ENCODE assay signal across 23 mouse cellular contexts in genomic region chr3:101939865-101940264, GRCm38 (mm10). TPM values are rescaled to one million over a fixed set of nuclear protein-coding genes. Genes with fewer than 3 reads are reported as not detected.
DNase-seq lines count a peak whose midpoint lies in the region; ATAC-seq and TF ChIP-seq lines count a peak whose summit lies in the region.
"Had no signal": no experiment of that assay in that cellular context is flagged by ENCODE, and none has a peak within 500 bp of the region (broad histone marks: within the 10 kb centered on the region; RNA-seq: fewer than 3 reads in every experiment).

No protein-coding gene starts in this region.

- peak; percentile 92 for DNase-seq in liver, adult 2 months (ENCODE audit: extremely low read depth, low read depth, low spot score)
- no peak for DNase-seq in liver, embryonic 11.5 days (ENCODE audit: low spot score)
- DNase-seq in lung, adult 18-20 months: peak; percentile 42 to 80
- DNase-seq in lung, postnatal 0 days (ENCODE audit: low spot score): peak; percentile 84
- peak; percentile 83 for DNase-seq in lung, postnatal 36 days
- DNase-seq in right cerebral cortex, postnatal 14 days: no peak
- no peak for DNase-seq in urinary bladder, adult 2 months (ENCODE audit: low spot score)
- no peak for DNase-seq in cerebellum, adult 9-11 months
- DNase-seq: adrenal gland, postnatal 10 days; B cell, adult 2 months; cerebellum, adult 11-12 months; cerebellum, adult 9-10 months; cerebellum, postnatal 36 days; forebrain, postnatal 0 days; gastrocnemius, postnatal 14 days; heart, adult 2 months had no signal

- no peak for TF ChIP-seq CTCF in liver, adult 2 months (IDR thresholded peaks at IDR 0.05; ENCODE audit: low read depth, low read length)
- no peak for TF ChIP-seq CTCF in lung, postnatal 0 days (IDR thresholded peaks at IDR 0.05)

- peak overlapping the region; percentile 64 for H3K27ac ChIP-seq in liver, adult 2 months (replicated peaks; ENCODE audit: insufficient read depth, low read depth, low read length)
- H3K27ac ChIP-seq in liver, embryonic 11.5 days (ENCODE audit: low read depth, low read length): no peak overlapping the region
- no peak overlapping the region; the same call in 1 of the 2 replicates for H3K27ac ChIP-seq in lung, postnatal 0 days (ENCODE audit: low read length)
- H3K27ac ChIP-seq: embryonic facial prominence, embryonic 13.5 days; forebrain, embryonic 12.5 days; heart, adult 2 months; heart, embryonic 15.5 days; hindbrain, embryonic 10.5 days had no signal

- ATAC-seq in liver, embryonic 11.5 days (replicated peaks; ENCODE audit: low FRiP score): no peak
- peak; percentile 91 for ATAC-seq in lung, postnatal 0 days
- ATAC-seq: CD4-positive, CD25-positive, alpha-beta regulatory T cell, adult 4 months; forebrain, postnatal 0 days had no signal

- H3K4me1 ChIP-seq in liver, adult 2 months (ENCODE audit: control insufficient read depth, insufficient read depth, low read length): 0 out of 2 replicates have a peak, but pooled peaks cover 3% of the 10 kb centered on the region
- H3K4me1 ChIP-seq in liver, embryonic 11.5 days (replicated peaks; ENCODE audit: control insufficient read depth, insufficient read depth, low read length): no peaks in the 10 kb centered on the region
- H3K4me1 ChIP-seq in lung, postnatal 0 days (ENCODE audit: insufficient read depth, low read depth, low read length): no peaks in the 10 kb centered on the region
- H3K4me1 ChIP-seq: embryonic facial prominence, embryonic 13.5 days; forebrain, embryonic 12.5 days; heart, embryonic 15.5 days had no signal

- H3K36me3 ChIP-seq in liver, adult 2 months (ENCODE audit: control insufficient read depth, insufficient read depth, low read length): no peaks in the 10 kb centered on the region
- no peaks in the 10 kb centered on the region for H3K36me3 ChIP-seq in liver, embryonic 11.5 days (ENCODE audit: control insufficient read depth, insufficient read depth, low read length)
- no peaks in the 10 kb centered on the region for H3K36me3 ChIP-seq in lung, postnatal 0 days (ENCODE audit: insufficient read depth, low read length)
- H3K36me3 ChIP-seq: embryonic facial prominence, embryonic 13.5 days; forebrain, embryonic 12.5 days; G1E; heart, embryonic 15.5 days; hindbrain, embryonic 10.5 days had no signal

- H3K27me3 ChIP-seq in liver, adult 2 months (ENCODE audit: control insufficient read depth, insufficient read depth, low read length): no peaks in the 10 kb centered on the region
- no peaks in the 10 kb centered on the region for H3K27me3 ChIP-seq in liver, embryonic 11.5 days (replicated peaks; ENCODE audit: control insufficient read depth, insufficient read depth, low read length)
- no peaks in the 10 kb centered on the region for H3K27me3 ChIP-seq in lung, postnatal 0 days (replicated peaks; ENCODE audit: insufficient read depth, low read length)
- H3K27me3 ChIP-seq: embryonic facial prominence, embryonic 13.5 days; forebrain, embryonic 12.5 days; heart, embryonic 15.5 days had no signal

- H3K9me3 ChIP-seq in liver, embryonic 11.5 days (ENCODE audit: control insufficient read depth, low read length): no peaks in the 10 kb centered on the region
- H3K9me3 ChIP-seq in lung, postnatal 0 days (ENCODE audit: low read length): no peaks in the 10 kb centered on the region
- H3K9me3 ChIP-seq: embryonic facial prominence, embryonic 13.5 days; forebrain, embryonic 12.5 days; G1E; heart, embryonic 15.5 days; hindbrain, embryonic 10.5 days had no signal

- H3K9ac ChIP-seq in liver, adult 2 months (ENCODE audit: low read depth, low read length): no peak overlapping the region
- H3K9ac ChIP-seq in liver, embryonic 11.5 days (ENCODE audit: low read depth, low read length): no peak overlapping the region
- H3K9ac ChIP-seq in lung, postnatal 0 days (replicated peaks; ENCODE audit: low read depth): no peak overlapping the region
- H3K9ac ChIP-seq: embryonic facial prominence, embryonic 13.5 days; forebrain, embryonic 12.5 days; forebrain, postnatal 0 days; heart, embryonic 15.5 days had no signal

- no peak overlapping the region for H3K4me3 ChIP-seq in liver, adult 2 months (ENCODE audit: insufficient read depth, low read depth, low read length)
- H3K4me3 ChIP-seq in liver, embryonic 11.5 days (ENCODE audit: low read depth, low read length): no peak overlapping the region
- no peak overlapping the region for H3K4me3 ChIP-seq in lung, postnatal 0 days (ENCODE audit: low read depth, low read length)
- H3K4me3 ChIP-seq: embryonic facial prominence, embryonic 13.5 days; forebrain, embryonic 12.5 days; heart, adult 2 months; heart, embryonic 15.5 days; hindbrain, embryonic 10.5 days had no signal

- peak; percentile 88 for TF ChIP-seq EP300 in lung, postnatal 0 days (IDR thresholded peaks at IDR 0.05)

- no peaks in the 10 kb centered on the region for H3K79me2 ChIP-seq in liver, adult 2 months (ENCODE audit: control insufficient read depth, insufficient read depth, low read length)

- no peak for TF ChIP-seq POLR2A in liver, adult 2 months (IDR thresholded peaks at IDR 0.05; ENCODE audit: extremely low read depth, insufficient read depth, low read length)

- 59% methylated on average over 3 of the region's 3 CpGs for WGBS in liver, adult 2 months
- WGBS in liver, embryonic 11.5 days: 69% methylated on average over 3 of the region's 3 CpGs
- WGBS in lung, postnatal 0 days: 51% methylated on average over 3 of the region's 3 CpGs

- H3K4me2 ChIP-seq in liver, embryonic 11.5 days: no peak overlapping the region
- no peak overlapping the region for H3K4me2 ChIP-seq in lung, postnatal 0 days (replicated peaks; ENCODE audit: low read depth, low read length)
- H3K4me2 ChIP-seq: embryonic facial prominence, embryonic 13.5 days; forebrain, embryonic 12.5 days; heart, embryonic 11.5 days; heart, embryonic 15.5 days had no signal

RNA-seq across cellular contexts. Expression of gene Slc22a15, which starts 15.6 kb away (rescaled TPM):
- total RNA-seq in liver, adult 2 months (2014; rRNA removed): 3.5 and 3.8 TPM in 2 replicates
- polyA plus RNA-seq in liver, adult 2 months (2012; rRNA removed): 5.8 and 10.5 TPM in 2 replicates
- 1.8 and 1.9 TPM in 2 replicates for polyA plus RNA-seq in liver, embryonic 11.5 days (2014; fragmentation: Nextera tagmentation; extraction: Ambion mirVana)
- polyA plus RNA-seq in lung, postnatal 0 days (2015; fragmentation: Nextera tagmentation; extraction: Ambion mirVana): 4.2 and 4.5 TPM in 2 replicates
- polyA plus RNA-seq in urinary bladder, adult 2 months (2012; rRNA removed): 7.1 and 8.4 TPM in 2 replicates
- polyA plus RNA-seq: G1E had no signal

Comparison
In these comparisons a context has a peak if more than half of its experiments do, and no peak if none do; other contexts are left out.
1. DNase-seq: peak in liver, adult 2 months (single experiment), lung, adult 18-20 months (2 of 2), lung, postnatal 0 days (single experiment) and lung, postnatal 36 days (single experiment); none in liver, embryonic 11.5 days (single experiment), right cerebral cortex, postnatal 14 days (single experiment), urinary bladder, adult 2 months (single experiment) and cerebellum, adult 9-11 months (single experiment).